Mouse (Mus musculus): ENCODE measurements at regions not wholly inside any gene's neighbourhood (a gene's known extent, or its start where the extent isn't known, plus 50 kb on each side); places are given as distances from the start of the nearest gene placed in this dataset.

- no peak for DNase-seq
Measured at GRCm38 (mm10) chr4:7215048-7216030, 1023.5 kb downstream of the Car8 start.

GRCm38 (mm10) chr4:7206987-7207386 is 1031.9 kb downstream of the Car8 start:
- no peak for DNase-seq

- DNase-seq, result no peak
Measured at GRCm38 (mm10) chr4:7201816-7202215, 1037.0 kb downstream of the Car8 start.

GRCm38 (mm10) chr4:7199941-7200340 is 1038.9 kb downstream of the Car8 start:
- no peak for DNase-seq

- no peak for DNase-seq
Measured at GRCm38 (mm10) chr4:7199052-7199451, 1039.8 kb downstream of the Car8 start.

GRCm38 (mm10) chr4:7196570-7196969 is 1042.3 kb downstream of the Car8 start:
- DNase-seq, result no peak

GRCm38 (mm10) chr4:7195619-7196018 is 1043.2 kb downstream of the Car8 start:
- no peak for DNase-seq

- DNase-seq, result peak in 1 of 2 experiments; percentile 2
Measured at GRCm38 (mm10) chr4:7191912-7192311, 1046.9 kb downstream of the Car8 start.

GRCm38 (mm10) chr4:7191228-7191627 is 1047.6 kb downstream of the Car8 start:
- DNase-seq, result peak in 1 of 2 experiments; percentile 26

- no peak for DNase-seq
Measured at GRCm38 (mm10) chr4:7175030-7175429, 1063.8 kb downstream of the Car8 start.

GRCm38 (mm10) chr4:7172528-7173306 is 1066.1 kb downstream of the Car8 start:
- peak; percentile 62 to 72 for DNase-seq

- DNase-seq, result no peak
Measured at GRCm38 (mm10) chr4:7171637-7172417, 1067.0 kb downstream of the Car8 start.

GRCm38 (mm10) chr4:7161411-7161810 is 1077.4 kb downstream of the Car8 start:
- DNase-seq, result no peak

- no peak for DNase-seq
Measured at GRCm38 (mm10) chr4:7157883-7158282, 1081.0 kb downstream of the Car8 start.

GRCm38 (mm10) chr4:7154256-7154655 is 1084.6 kb downstream of the Car8 start:
- no peak for DNase-seq

GRCm38 (mm10) chr4:7153835-7154234 is 1085.0 kb downstream of the Car8 start:
- no peak for DNase-seq

- no peak for DNase-seq
Measured at GRCm38 (mm10) chr4:7145756-7146155, 1093.1 kb downstream of the Car8 start.

- no peak for DNase-seq
Measured at GRCm38 (mm10) chr4:7144215-7144614, 1094.6 kb downstream of the Car8 start.

- no peak for DNase-seq
Measured at GRCm38 (mm10) chr4:7143676-7144075, 1095.2 kb downstream of the Car8 start.

- no peak for DNase-seq
Measured at GRCm38 (mm10) chr4:7142781-7143180, 1096.1 kb downstream of the Car8 start.

- DNase-seq, result no peak
Measured at GRCm38 (mm10) chr4:7112159-7112558, 1126.7 kb downstream of the Car8 start.

GRCm38 (mm10) chr4:7092957-7093356 is 1145.9 kb downstream of the Car8 start:
- DNase-seq, result no peak

Data from cerebellum, postnatal 10 days (tissue).